Mouse (Mus musculus) lung, postnatal 0 days (tissue): ENCODE results near the gene Hes5. TPM values are rescaled to one million over a fixed set of nuclear protein-coding genes. Genes with fewer than 3 reads are reported as not detected.

ENCODE experiments used
- ATAC-seq: fragments of 200-750 bp; cut with Nextera tagmentation; 2 replicates; pipeline ENCODE4 v1.8.0; 2017; ENCODE audit warnings: moderate library complexity
- DNase-seq: peaks from one replicate; pipeline ENCODE4 v3.0.0-alpha.2; 2016; ENCODE audit warnings: low spot score
- H3K27ac ChIP-seq: fragments of 300-500 bp; sonication (generic); 2 replicates; pipeline ENCODE4 v1.5.1; 2014; ENCODE audit warnings: antibody characterized with exemption, mild to moderate bottlenecking, low read length, mixed read lengths
- H3K27me3 ChIP-seq: fragments of 300-500 bp; sonication (generic); replicated peaks from 2 replicates; pipeline ENCODE4 v1.6.1; 2014; ENCODE audit warnings: low read length, mixed read lengths; ENCODE audit not compliant: insufficient read depth
- H3K36me3 ChIP-seq: fragments of 300-500 bp; sonication (generic); 2 replicates; pipeline ENCODE4 v1.6.1; 2014; ENCODE audit warnings: low read length, mixed read lengths; ENCODE audit not compliant: insufficient read depth
- H3K4me1 ChIP-seq: fragments of 300-500 bp; sonication (generic); 2 replicates; pipeline ENCODE4 v1.6.1; 2014; ENCODE audit warnings: antibody characterized with exemption, low read depth, low read length, mixed read lengths; ENCODE audit not compliant: insufficient read depth
- H3K4me2 ChIP-seq: fragments of 300-500 bp; sonication (generic); replicated peaks from 2 replicates; pipeline ENCODE4 v1.6.1; 2014; ENCODE audit warnings: low read depth, mild to moderate bottlenecking, low read length, moderate library complexity, mixed read lengths
- H3K4me3 ChIP-seq: fragments of 300-500 bp; sonication (generic); 2 replicates; pipeline ENCODE4 v1.5.1; 2014; ENCODE audit warnings: low read depth, low read length
- H3K9ac ChIP-seq: fragments of 300-500 bp; sonication (generic); replicated peaks from 2 replicates; pipeline ENCODE4 v1.6.1; 2014; ENCODE audit warnings: low read depth, mild to moderate bottlenecking
- H3K9me3 ChIP-seq: fragments of 300-500 bp; sonication (generic); 2 replicates; pipeline ENCODE4 v1.6.1; 2016; ENCODE audit warnings: low read length, mixed read lengths
- CTCF ChIP-seq: IDR thresholded peaks from 2 replicates; pipeline ENCODE4 v1.5.1; 2016; ENCODE audit warnings: antibody characterized with exemption, mild to moderate bottlenecking
- EP300 ChIP-seq: IDR thresholded peaks from 2 replicates; pipeline ENCODE4 v1.6.1; 2016; ENCODE audit warnings: antibody characterized with exemption, mild to moderate bottlenecking, control low read depth
- WGBS: fragments of 180-500 bp; shearing (Covaris S2); extraction: QIAGEN DNeasy Blood & Tissue Kit; methylation state at CpG from one replicate; pipeline ENCODE4 v1.1.7; 2014; 5-methylcytosine and 5-hydroxymethylcytosine counted together
- polyA plus RNA-seq: library from polyadenylated mRNA; unstranded; fragments of >200 nt; fragmentation: Nextera tagmentation; extraction: Ambion mirVana; gene quantifications from 2 replicates; pipeline ENCODE4 v1.2.1, GENCODE M21; 2015

The Hes5 gene
- polyA plus RNA-seq, 1 experiment from 2014 or later, result 0.10 TPM

DNA sequence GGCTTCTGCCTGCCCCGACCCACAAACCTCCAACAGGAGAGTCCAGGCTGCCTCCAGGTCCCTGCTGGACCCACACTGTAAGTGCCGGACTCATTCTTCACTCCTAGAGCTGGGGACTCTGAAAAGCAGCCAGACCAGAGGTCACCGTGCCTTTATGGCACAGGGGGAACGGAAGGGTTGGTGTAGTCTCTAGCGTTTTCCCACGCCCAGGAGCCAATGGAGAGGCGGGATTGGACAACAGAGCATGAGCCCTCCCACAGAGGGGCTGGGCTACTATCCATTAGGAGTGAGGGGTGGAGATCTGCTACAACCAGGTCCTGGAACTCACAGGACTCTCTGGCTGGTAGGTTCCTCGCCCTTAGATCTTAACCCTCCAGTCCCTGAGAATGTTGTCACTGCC, 14.4 kb upstream of the Hes5 start:
- Histone ChIP-seq H3K4me2 (peak overlapping the region; percentile 49), H3K9ac (no peak overlapping the region), H3K36me3 (no peaks in the 10 kb centered on the region), H3K4me3 (peak overlapping the region; percentile 5; the same call in 1 of the 2 replicates), H3K27me3 (peaks cover 13% of the 10 kb centered on the region; the same call in 1 of the 2 replicates), H3K4me1 (no peaks in the 10 kb centered on the region), H3K9me3 (no peaks in the 10 kb centered on the region), H3K27ac (no peak overlapping the region)
- TF ChIP-seq CTCF, result no peak
- TF ChIP-seq EP300, result no peak
- under 1% methylated on average over 8 of the region's 8 CpGs for WGBS
- peak; percentile 86 for ATAC-seq
- peak; percentile 83 for DNase-seq

DNA sequence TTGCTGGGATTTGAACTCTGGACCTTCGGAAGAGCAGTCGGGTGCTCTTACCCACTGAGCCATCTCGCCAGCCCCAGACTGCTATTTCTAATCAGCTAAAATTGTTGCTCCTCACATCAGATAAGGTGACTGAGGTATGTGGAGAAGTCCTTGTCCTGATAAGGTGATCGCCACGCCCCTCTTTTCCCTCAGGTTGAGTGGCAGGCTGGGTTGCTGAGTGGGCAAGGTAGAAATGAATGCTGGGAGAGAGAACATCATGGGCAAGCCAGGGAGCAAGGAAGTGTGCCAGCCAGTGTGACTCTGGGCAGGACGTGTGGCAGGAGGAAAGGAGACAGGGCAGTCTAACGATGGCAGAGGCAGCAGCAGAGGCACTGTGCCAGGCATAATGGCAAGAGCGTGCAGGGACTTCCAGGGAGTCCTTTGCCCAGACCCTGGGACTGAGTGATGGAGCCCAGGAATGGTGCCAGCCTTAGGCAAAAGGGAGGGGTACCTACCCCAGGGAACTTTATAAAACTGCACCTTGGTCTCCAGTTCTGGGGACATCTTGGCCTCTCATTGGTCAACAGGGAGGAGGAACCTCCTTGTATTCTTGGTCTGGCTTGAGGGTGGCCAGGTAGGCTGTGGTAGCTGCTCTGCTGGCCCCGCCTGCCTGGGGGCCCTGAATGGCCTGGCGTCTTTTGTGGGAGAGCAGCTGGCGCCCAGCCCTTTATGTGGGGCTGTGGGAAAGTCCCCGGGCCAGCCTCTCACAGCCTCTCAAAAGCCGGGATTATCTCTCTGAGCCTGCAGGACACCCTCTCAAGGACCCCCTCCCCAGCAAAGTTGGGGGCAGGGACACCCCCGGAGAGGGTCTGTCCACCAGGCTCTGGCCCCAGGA, 12.4 kb upstream of the Hes5 start:
- Histone ChIP-seq H3K4me3 (no peak overlapping the region), H3K9ac (no peak overlapping the region), H3K9me3 (no peaks in the 10 kb centered on the region), H3K36me3 (no peaks in the 10 kb centered on the region), H3K4me1 (no peaks in the 10 kb centered on the region), H3K27ac (no peak overlapping the region), H3K4me2 (no peak overlapping the region), H3K27me3 (peaks cover 30% of the 10 kb centered on the region)
- TF ChIP-seq CTCF, result no peak
- TF ChIP-seq EP300, result no peak
- ATAC-seq (peak; percentile 40), DNase-seq (peak; percentile 58)
- WGBS, result 32% methylated on average over 13 of the region's 14 CpGs

DNA sequence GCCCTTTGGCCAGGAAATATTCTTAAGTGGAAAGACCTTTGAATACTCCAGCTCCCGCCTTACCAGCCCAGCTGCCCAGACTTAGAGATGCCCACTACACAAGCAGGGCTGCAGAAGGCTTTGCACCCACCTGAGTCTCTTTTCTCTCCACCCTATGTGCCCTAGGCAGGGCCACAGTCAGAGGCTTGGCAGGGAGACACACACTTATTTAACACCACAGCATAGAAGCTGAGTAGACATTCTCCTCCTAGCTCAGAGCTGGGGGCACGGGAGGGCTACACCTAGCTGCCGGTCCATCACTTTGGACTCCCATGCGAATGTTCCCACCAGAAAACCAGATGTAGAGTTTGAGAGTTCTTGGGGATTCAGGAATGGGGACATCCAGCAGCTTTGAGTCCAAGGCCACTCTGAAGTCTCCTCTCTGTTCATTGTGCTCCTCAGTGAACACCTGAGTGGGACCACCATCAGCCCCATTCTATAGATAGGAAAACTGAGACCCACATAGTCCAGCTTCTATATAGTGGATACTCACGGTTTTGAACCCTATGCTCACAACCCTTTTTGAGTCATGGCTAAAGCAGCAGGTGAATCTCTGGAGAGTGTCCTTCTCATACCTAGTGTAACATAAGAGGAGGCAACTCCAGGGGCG, 11.7 kb upstream of the Hes5 start:
- 62% methylated on average over 6 of the region's 6 CpGs for WGBS
- no peak for DNase-seq
- no peak for TF ChIP-seq CTCF
- TF ChIP-seq EP300, result no peak
- no peak overlapping the region for H3K27ac ChIP-seq
- no peaks in the 10 kb centered on the region for H3K36me3 ChIP-seq
- no peaks in the 10 kb centered on the region for H3K4me1 ChIP-seq
- H3K4me2 ChIP-seq, result no peak overlapping the region
- H3K4me3 ChIP-seq, result no peak overlapping the region
- no peaks in the 10 kb centered on the region for H3K9me3 ChIP-seq
- H3K9ac ChIP-seq, result no peak overlapping the region
- H3K27me3 ChIP-seq, result peaks cover 38% of the 10 kb centered on the region
- no peak for ATAC-seq

DNA sequence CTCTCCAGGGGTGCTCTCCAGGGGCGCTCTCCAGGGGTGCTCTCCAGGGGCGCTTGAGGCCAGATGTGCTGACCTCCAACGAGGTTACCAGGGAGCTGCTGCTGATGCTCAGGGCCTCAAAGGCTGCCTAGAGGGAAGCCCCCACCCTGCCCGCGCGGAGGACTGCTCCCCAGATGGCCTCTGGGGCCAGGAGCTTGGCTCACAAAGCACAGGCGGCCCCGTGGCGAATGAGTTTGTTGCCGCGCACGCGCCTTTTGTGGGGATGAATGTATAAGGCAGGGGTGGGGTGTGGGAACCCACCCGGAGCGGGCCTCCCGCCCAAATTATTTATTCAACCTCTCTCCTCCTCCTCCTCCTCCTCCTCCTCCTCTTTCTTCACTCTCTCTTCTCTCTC, 11.1 kb upstream of the Hes5 start:
- peaks cover 39% of the 10 kb centered on the region for H3K27me3 ChIP-seq
- 10% methylated on average over 15 of the region's 16 CpGs for WGBS
- H3K4me2 ChIP-seq, result no peak overlapping the region

DNA sequence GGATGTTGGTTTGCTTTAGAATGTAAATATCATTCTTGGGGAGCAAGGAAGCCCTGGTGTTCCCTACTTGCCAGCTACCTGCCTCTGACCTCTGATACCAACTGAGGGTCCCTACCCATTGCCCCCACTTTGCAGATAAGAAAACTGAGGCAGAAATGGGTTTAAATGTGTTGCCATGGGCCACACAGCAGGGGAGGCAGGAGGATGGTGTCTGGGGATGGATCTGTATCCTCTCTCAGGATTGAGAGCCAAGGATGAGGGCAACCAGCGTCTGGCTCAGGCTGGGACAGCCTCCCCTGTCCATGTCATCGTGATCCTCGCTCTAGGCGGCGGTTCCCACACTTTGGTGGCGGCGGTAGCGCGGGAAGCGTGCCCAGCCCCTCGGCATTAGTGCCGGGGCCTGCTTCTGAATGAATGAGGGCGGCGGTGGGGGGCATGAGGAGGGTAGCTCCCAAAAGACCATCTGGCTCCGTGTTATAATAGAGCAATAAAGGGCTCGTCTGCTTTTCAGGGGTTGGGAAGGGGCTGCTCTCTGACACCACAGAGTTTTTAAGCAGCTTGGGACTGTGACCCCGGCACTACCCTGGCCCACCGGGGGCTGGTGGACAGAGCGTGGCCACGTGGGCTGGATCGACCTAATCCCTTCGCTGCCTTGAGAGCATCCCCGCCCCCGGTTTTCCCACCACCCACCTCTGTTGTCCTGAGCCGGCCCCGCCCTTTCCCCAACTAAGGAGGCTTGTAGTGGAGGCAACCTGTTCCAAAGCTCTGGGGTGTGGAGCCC, 8.1 kb upstream of the Hes5 start:
- WGBS, result 2% methylated on average over 25 of the region's 26 CpGs
- Histone ChIP-seq H3K27ac (no peak overlapping the region), H3K36me3 (no peaks in the 10 kb centered on the region), H3K9me3 (no peaks in the 10 kb centered on the region), H3K4me2 (no peak overlapping the region), H3K4me3 (no peak overlapping the region), H3K27me3 (peaks cover 39% of the 10 kb centered on the region), H3K9ac (no peak overlapping the region), H3K4me1 (no peaks in the 10 kb centered on the region)
- TF ChIP-seq EP300 (no peak), CTCF (no peak)
- DNase-seq (no peak), ATAC-seq (no peak)

More for the DNA sequence above, 11.1 kb upstream of the Hes5 start:
- no peak overlapping the region for H3K27ac ChIP-seq
- H3K4me3 ChIP-seq, result no peak overlapping the region
- no peaks in the 10 kb centered on the region for H3K4me1 ChIP-seq
- ATAC-seq (no peak), DNase-seq (no peak)
- H3K36me3 ChIP-seq, result no peaks in the 10 kb centered on the region
- TF ChIP-seq EP300 (no peak), CTCF (no peak)
- H3K9ac ChIP-seq, result no peak overlapping the region
- no peaks in the 10 kb centered on the region for H3K9me3 ChIP-seq

DNA sequence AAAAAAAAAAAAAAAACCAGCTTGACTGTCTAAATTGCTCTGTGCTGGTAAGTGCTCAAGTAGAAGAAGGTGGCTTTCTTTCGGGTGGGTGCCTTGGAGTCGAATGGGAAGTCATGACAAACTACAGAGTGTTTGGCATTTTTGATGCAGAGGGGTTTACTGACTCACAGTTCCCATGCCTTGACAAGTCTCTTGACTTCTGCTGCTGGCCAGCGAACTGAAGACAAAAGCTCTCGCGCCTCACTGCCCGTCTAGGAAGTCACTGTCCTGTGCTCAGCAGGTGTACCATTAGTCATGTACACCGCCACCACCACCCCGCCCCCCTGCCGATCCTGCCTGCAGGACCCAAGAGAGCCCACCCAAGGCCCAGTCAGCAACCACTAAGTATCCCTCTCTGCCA, 4.1 kb upstream of the Hes5 start:
- TF ChIP-seq EP300 (no peak), CTCF (no peak)
- Histone ChIP-seq H3K9ac (no peak overlapping the region), H3K4me1 (no peaks in the 10 kb centered on the region), H3K9me3 (no peaks in the 10 kb centered on the region), H3K27me3 (peaks cover 61% of the 10 kb centered on the region), H3K36me3 (no peaks in the 10 kb centered on the region), H3K4me2 (no peak overlapping the region), H3K27ac (no peak overlapping the region), H3K4me3 (no peak overlapping the region)
- 51% methylated on average over 9 of the region's 9 CpGs for whole genome bisulfite sequencing
- no peak for ATAC-seq
- no peak for DNase-seq
